27 mouse cellular contexts compared by ENCODE assay signal in the genomic region with DNA sequence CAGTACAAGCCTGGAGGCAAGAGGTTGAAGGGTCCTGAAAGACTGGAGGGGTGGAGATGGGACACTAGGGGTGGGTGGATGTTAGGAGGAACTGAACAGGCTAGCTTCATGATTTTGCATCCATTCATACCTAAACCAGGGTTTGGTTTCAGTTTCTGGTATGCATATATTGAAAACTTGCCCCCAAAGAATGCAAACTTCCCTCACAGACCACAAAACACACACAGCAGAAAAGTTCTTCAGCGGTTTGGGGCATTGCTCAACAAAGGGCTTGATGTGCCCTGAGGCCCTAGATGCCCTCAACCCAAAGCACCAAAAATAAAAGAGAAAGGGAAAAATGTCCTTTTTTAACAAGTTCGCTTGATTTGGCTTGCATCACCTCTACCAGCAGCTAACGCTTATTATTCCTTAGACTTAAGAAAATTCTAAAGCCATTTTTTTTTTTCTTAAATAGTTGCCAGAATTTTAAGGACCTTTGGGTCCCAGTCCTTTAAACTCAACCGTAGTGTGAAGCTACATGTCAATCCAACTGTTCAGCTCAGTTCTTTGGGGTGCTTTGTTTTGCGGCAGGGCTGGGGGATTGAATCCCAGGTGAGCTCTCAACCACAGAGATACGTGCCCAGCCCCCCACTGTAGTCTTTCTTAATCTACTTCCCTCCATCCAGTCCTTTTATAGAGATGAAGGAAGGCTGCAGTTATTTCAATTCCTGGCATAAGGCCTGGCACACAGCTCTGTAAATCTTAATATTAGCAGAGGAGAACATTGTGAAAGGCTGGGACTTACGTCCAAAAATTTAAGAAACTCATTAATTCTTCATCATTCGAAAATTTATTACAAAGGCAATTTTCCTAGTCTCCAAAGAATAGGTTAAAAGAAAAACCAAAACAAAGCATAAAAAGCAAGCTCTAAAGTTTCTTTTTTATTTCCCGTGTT. TPM values are rescaled to one million over a fixed set of nuclear protein-coding genes. Genes with fewer than 3 reads are reported as not detected.
DNase-seq lines count a peak whose midpoint lies in the region; ATAC-seq and TF ChIP-seq lines count a peak whose summit lies in the region.
"Had no signal": no experiment of that assay in that cellular context is flagged by ENCODE, and none has a peak within 500 bp of the region (broad histone marks: within the 10 kb centered on the region; RNA-seq: fewer than 3 reads in every experiment).

No protein-coding gene starts in this region.

- H3K36me3 ChIP-seq in thymus, adult 2 months (ENCODE audit: control insufficient read depth, insufficient read depth, low read length): no peaks in the 10 kb centered on the region
- H3K36me3 ChIP-seq: embryonic facial prominence, embryonic 12.5 days; heart, embryonic 10.5 days; kidney, embryonic 15.5 days; limb, embryonic 13.5 days; liver, embryonic 15.5 days; midbrain, embryonic 13.5 days; neural tube, embryonic 12.5 days had no signal

- H3K4me1 ChIP-seq in thymus, adult 2 months (replicated peaks; ENCODE audit: control insufficient read depth, insufficient read depth, low read length): peaks cover 17% of the 10 kb centered on the region

- TF ChIP-seq POLR2A in thymus, adult 2 months (IDR thresholded peaks at IDR 0.05; ENCODE audit: control insufficient read depth, extremely low read depth, insufficient read depth, low read length, poor library complexity): no peak

- no peak overlapping the region for H3K27ac ChIP-seq in thymus, adult 2 months (ENCODE audit: control insufficient read depth, insufficient read depth, low read length)
- H3K27ac ChIP-seq: embryonic facial prominence, embryonic 12.5 days; hindbrain, postnatal 0 days; kidney, embryonic 15.5 days; limb, embryonic 13.5 days; liver, embryonic 15.5 days; midbrain, embryonic 13.5 days; neural tube, embryonic 12.5 days had no signal

- H3K27me3 ChIP-seq in thymus, adult 2 months (ENCODE audit: control insufficient read depth, insufficient read depth, low read length): peaks cover 4% of the 10 kb centered on the region; the same call in 1 of the 2 replicates
- H3K27me3 ChIP-seq: Patski had no signal

- intact Hi-C loops in gastrocnemius, postnatal 14 days (cut with DNase I; ENCODE audit: low total_unique reads): no loop called here

- peak; percentile 61 to 66 for ATAC-seq in hematopoietic stem cell, adult 5-6 weeks (replicated peaks in 1 of 2; ENCODE audit: insufficient read depth in 1 of 2, low FRiP score in 2 of 2, low TSS enrichment in 1 of 2, low read depth in 1 of 2, poor library complexity in 2 of 2, severe bottlenecking in 2 of 2)
- no peak for ATAC-seq in activated CD4-positive, CD25-positive, alpha-beta regulatory T cell, adult 4 months
- ATAC-seq: hindbrain, postnatal 0 days; midbrain, embryonic 13.5 days; Patski had no signal

- DNase-seq in thymus, postnatal 4 days: peak; percentile 28
- DNase-seq in thymus, adult 2 months: no peak
- peak; percentile 15 for DNase-seq in CD4-positive helper T cell, adult 2 months (ENCODE audit: low read depth, low spot score)
- no peak for DNase-seq in gastrocnemius, postnatal 14 days
- no peak for DNase-seq in B cell, adult 2 months
- DNase-seq: adrenal gland, adult 2 months; cerebellum, adult 11-12 months; cerebellum, postnatal 14 days; kidney, adult 11 months; layer of hippocampus, adult 9-11 months; lung, postnatal 10 days; right cerebral cortex, postnatal 25 days had no signal

- no peak for TF ChIP-seq CTCF in thymus, adult 2 months (IDR thresholded peaks at IDR 0.05; ENCODE audit: borderline replicate concordance, control insufficient read depth, extremely low read depth, insufficient read depth, low read length, poor library complexity)

- H3K4me3 ChIP-seq in thymus, adult 2 months (ENCODE audit: control insufficient read depth, insufficient read depth, low read length): no peak overlapping the region
- H3K4me3 ChIP-seq: embryonic facial prominence, embryonic 12.5 days; liver, embryonic 15.5 days; midbrain, embryonic 13.5 days; neural tube, embryonic 12.5 days had no signal

- 32% methylated on average over 9 of the region's 9 CpGs for WGBS in thymus, adult 2 months

RNA-seq across cellular contexts. Expression of gene Usp44, which starts 1.2 kb away (rescaled TPM):
- 1.1 and 1.3 TPM in 2 replicates for polyA plus RNA-seq in thymus, adult 2 months (2012; rRNA removed)
- total RNA-seq in hematopoietic stem cell, adult 5-6 weeks (2017): 0.69 and 1.8 TPM in 2 replicates
- total RNA-seq in gastrocnemius, postnatal 14 days (2021): under 1 TPM; 0.31 to 0.45 TPM
- polyA plus RNA-seq in activated CD4-positive, CD25-positive, alpha-beta regulatory T cell, adult 4 months (2017; shearing (Covaris generic)): under 1 TPM in 1 of 2 experiments, not detected in 1; 0.17 TPM
- total RNA-seq: adrenal gland, adult 2 months; left cerebral cortex, adult 18-20 months; left cerebral cortex, postnatal 25 days had no signal
- polyA plus RNA-seq: adrenal gland, adult 2 months; heart, postnatal 0 days; spleen, adult 2 months had no signal

Comparison
In these comparisons a context has a peak if more than half of its experiments do, and no peak if none do; other contexts are left out.
1. DNase-seq: peak in thymus, postnatal 4 days (single experiment) and CD4-positive helper T cell, adult 2 months (single experiment); none in thymus, adult 2 months (single experiment), gastrocnemius, postnatal 14 days (single experiment) and B cell, adult 2 months (0 of 2).